Mouse (Mus musculus) thymus, postnatal 0 days (tissue): Measurements from ENCODE around the gene E130114P18Rik. TPM values are rescaled to one million over a fixed set of nuclear protein-coding genes. Genes with fewer than 3 reads are reported as not detected.

Source experiments
- DNase-seq: peaks from one replicate; pipeline ENCODE4 v3.0.0-alpha.2; 2015; ENCODE audit warnings: low spot score
- polyA plus RNA-seq: library from polyadenylated mRNA; unstranded; fragments of >200 nt; fragmentation: Nextera tagmentation; extraction: Ambion mirVana; gene quantifications from 2 replicates; pipeline ENCODE4 v1.2.1, GENCODE M21; 2015

Gene E130114P18Rik
- polyA plus RNA-seq, 1 experiment from 2014 or later: 0.79 TPM

DNA sequence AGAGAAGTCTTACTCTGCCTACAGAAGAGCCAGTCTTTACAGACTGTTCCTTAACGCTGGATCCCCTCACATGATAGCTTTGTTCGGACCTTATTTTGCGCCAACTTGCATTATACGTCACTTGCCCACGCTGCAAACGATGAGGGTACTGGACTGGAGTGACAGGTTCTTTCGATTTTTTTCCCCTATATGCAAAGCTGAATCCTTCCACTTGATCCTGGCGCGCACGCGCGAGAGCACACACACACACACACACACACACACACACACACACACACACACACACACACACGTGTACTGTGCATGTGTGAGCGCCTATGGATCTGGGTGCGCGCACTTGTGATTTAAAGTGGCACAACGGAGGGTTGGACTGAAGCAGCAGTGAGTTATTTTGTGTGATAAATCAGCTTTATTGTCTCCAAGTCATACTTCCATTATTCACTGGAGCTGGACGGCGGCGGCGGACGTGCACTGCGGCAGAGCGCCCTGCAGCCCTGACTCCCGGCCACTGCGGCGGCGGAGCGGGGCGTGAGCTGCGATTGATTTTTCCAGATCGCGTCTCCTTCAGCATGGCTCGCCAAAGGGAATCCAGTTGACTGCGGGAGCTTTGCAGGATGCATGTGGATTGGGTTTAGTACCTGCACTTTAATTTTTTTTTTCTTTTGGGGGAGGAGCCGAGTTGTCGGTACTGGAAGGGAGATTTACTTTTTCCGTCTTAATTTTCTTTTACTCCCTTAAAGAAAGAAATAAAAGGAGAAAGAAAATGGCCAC, 20.5 kb downstream of the E130114P18Rik start:
- DNase-seq: no peak

GRCm38 (mm10) chr4:97754241-97754640, 23.6 kb downstream of the E130114P18Rik start:
- DNase-seq: no peak

DNA sequence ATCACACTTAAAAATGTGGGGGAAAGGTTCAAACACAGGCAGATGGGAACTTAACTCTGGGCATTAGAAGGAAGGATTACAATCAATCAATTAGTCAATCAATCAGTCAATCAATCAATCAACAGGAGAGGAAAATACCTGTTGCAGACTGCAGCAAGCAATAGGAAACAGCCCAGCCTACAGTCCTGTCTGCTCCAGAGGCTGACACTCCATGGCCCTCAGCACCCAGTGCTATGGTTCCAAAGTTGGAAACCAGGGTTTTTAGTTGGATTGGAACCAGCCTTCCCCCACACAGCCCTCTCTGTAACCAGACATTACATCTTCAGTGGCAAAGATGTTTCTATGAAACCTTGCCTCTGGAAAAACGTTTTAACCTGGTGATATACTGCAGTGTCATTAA, 24.4 kb downstream of the E130114P18Rik start:
- no peak for DNase-seq

DNA sequence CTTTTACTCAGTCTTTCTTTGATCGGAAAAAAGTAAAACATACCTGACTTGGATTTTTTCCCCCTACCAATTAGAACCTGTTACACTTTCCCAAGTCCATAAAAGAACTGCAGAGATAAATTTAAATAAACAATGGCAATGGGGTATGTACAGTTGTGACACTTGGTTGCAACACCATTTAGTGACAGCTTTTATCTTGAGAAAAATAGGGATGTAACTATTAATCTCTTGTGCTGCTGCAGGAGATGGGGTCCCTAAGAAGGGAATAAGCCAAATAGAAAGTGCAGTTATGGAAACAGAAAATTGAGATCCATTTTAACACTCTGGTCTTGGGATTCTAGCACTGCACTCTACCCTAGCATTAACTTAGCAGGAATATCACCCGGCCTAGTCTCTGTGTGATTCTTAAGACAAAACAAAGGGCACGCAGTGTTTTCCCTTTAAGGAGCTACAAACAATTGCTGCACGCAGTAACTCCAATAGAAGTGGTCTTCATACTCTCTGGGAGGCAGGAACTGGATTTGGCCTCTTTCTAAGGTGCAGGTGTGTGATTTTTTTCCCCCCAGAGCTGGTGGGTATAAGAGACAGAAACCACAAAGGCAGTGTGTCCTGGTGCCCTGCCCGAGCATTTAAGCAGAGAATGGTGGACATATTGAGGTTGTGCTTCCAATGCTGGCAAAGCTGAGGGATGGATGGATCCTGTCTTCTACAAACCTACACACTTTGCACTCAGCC, 25.4 kb downstream of the E130114P18Rik start:
- DNase-seq: no peak

GRCm38 (mm10) chr4:97751483-97752251, 26.2 kb downstream of the E130114P18Rik start:
- DNase-seq: peak; percentile 18

- peak; percentile 88 for DNase-seq
Measured at GRCm38 (mm10) chr4:97751030-97751482, 26.8 kb downstream of the E130114P18Rik start.

DNA sequence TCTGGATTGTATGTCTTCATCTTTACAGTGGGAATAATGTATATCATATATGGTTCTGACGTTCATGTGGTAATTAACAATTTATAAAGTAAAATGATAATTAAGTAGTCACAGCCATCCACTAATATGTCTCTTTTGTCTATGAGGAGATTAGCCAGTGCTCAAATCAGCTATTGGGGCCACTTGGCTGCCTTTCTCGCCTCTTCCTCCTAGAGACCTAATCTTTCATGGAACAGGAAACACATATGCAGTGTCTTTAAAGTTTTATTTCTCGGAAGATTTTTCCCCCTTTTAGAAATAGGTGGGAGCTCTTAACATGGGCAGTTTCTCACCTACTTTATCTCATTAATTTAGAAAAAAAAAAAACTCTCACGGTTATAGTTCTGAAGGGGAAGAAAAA, 27.5 kb downstream of the E130114P18Rik start:
- no peak for DNase-seq

DNA sequence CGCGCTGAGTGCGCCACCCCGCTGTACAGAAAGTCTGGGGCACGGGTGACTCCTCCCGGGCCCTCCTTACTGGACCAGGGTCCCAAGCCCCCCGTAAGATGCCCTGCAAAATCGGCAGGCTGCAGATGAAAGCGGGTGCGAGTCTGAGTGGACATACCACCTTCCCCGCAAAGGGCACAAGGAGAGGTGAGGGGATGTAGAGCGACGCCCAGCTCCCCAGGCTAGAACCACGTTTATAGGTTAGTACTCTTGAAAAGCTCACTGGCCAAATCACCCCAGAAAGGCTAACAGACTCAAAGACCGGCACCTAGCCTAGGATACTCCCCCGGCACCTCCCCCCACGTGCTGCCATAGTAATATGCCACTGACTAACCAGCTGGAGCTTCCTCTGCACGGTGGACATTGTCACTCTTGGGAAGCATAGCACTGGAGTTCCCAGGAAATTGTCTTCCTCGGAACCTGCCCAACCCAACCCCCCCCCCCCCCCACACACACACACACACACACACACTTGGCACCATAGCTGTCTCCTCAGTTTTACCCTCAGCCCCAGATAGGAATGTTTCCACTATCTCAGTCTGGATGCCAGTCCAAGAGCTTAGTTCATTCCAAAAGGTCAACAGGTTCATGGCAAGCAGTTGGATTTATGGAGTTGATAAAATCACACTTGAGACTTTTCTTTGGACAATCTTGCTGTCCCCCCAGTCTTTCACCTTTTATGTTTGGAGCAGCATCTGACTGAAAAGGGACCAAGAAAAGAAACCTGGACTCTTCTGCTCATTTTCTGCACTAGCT, 31.6 kb downstream of the E130114P18Rik start:
- DNase-seq: no peak

DNA sequence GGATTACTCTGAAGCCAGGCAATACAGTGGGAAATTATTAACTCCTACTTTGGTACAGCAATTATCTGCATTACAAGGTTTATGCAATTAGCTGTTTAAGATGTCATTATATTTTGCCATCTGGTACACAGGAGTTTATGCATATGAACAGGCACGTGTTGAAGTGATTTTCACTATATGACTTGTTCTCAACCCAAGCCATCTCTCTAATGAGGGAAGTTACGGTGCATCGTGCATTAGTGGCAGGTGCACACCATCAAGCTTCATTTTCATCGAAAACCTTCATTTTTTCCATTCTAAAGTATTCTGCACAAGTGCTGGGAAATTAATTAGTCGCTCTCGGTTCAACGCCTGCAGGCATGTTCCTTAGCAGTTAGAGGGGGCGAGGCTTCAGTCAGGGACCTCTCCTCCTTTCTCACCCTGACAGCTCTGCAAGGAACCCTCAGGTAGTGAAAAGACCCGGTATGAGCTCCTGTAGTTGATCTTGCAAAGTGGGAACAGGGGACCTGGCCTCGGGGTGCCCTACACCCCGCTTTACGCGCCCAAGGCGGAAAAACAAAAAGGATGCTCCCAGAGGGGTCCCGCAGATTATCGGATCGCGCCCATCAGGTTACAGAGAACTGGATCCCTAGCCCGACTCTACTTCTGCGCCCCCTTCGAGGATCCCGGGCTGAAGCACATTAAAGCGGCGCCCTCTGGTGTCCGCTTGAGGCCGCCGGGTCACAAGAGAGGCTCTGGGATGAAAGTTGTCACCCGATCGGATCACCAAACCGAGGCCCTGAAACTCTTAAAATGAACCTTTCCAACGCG, 32.4 kb downstream of the E130114P18Rik start:
- peak; percentile 56 for DNase-seq

DNA sequence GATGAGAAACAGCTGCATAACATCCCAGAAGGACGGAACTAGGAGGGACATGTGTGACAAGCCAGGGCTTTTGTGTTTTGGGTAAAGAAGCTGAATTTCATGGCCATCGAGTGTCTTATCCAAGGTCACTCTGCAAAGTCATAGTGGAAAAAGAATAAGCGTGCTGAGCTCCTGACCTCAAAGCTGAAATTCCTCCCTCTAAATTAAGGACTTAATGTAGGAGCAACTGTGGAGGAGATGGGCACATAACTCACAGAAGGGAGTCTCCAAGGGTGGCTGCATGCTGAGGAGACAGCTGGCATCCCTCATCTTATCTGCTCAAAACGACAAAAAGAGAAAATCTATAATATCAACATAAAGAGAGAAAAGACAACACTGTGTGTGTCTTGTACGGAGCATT, 33.9 kb downstream of the E130114P18Rik start:
- no peak for DNase-seq

DNA sequence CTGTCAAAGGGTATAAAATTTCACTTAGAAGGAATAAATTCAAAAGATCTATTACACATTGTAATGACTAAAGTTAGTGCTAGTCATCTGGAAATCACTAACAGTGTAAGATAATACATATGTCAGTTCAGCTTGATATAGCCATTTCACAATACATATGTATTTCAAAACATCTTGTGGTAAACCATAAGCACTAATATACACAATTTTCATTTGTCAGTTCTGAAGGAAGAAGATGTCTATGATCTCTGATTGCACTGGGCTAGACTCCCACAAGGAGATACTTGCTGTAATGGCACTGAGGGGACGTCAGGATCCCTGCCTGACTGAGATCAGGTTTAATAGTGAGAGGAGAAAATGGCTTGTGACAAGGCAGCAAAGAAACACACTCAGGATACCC, 44.5 kb downstream of the E130114P18Rik start:
- no peak for DNase-seq

- DNase-seq: no peak
Measured at GRCm38 (mm10) chr4:97730416-97730815, 47.5 kb downstream of the E130114P18Rik start.

- no peak for DNase-seq
Measured at GRCm38 (mm10) chr4:97729999-97730398, 47.9 kb downstream of the E130114P18Rik start.

- no peak for DNase-seq
Measured at GRCm38 (mm10) chr4:97728520-97728919, 49.4 kb downstream of the E130114P18Rik start.

GRCm38 (mm10) chr4:97723374-97723773, 54.5 kb downstream of the E130114P18Rik start:
- DNase-seq: no peak

DNA sequence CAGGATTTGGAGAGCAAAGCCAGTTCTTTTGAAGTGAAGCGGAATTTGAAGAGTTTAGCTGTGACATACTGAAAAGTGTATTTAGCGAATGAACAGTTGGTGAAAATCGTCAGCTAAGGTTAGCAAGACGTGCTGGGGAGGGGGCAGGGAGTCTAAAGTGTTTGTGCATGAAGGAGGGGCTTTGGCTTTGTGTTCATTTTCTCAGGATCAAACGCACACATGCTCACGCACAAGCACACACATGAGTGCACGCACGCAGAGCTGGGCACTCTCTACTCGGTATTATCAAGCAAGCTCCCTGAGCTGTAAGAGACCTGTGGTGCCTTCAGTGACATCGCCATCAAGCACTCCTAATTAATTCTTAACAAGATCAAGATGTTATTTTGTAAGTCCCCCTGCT, 55.2 kb downstream of the E130114P18Rik start:
- no peak for DNase-seq

- no peak for DNase-seq
Measured at GRCm38 (mm10) chr4:97714616-97715015, 63.3 kb downstream of the E130114P18Rik start.

GRCm38 (mm10) chr4:97714101-97714615, 63.7 kb downstream of the E130114P18Rik start:
- DNase-seq: no peak

GRCm38 (mm10) chr4:97712547-97712946, 65.3 kb downstream of the E130114P18Rik start:
- no peak for DNase-seq
